Mouse (Mus musculus) forebrain, embryonic 14.5 days (tissue): ENCODE measurements around the gene Usmg5. TPM values are rescaled to one million over a fixed set of nuclear protein-coding genes. Genes with fewer than 3 reads are reported as not detected.
"Not testable (repeated sequence)": the region's sequence is repeated elsewhere in the genome, so short reads cannot be mapped to it uniquely, and the experiment has no call there.

Experiments
- ATAC-seq: fragments of 200-750 bp; cut with Nextera tagmentation; 2 replicates; pipeline ENCODE4 v1.8.0; 2017; ENCODE audit warnings: mild to moderate bottlenecking, moderate library complexity
- DNase-seq: peaks from one replicate; pipeline ENCODE4 v3.0.0-alpha.2; 2015; ENCODE audit warnings: low spot score
- H3K27ac ChIP-seq: fragments of 300-500 bp; sonication (generic); 2 replicates; pipeline ENCODE4 v1.5.1; 2014; ENCODE audit warnings: low read depth, mild to moderate bottlenecking, control low read depth, low read length, moderate library complexity
- H3K27me3 ChIP-seq: fragments of 300-500 bp; sonication (generic); replicated peaks from 2 replicates; pipeline ENCODE4 v1.6.1; 2014; ENCODE audit warnings: low read length, control low read depth, mixed read lengths; ENCODE audit not compliant: control insufficient read depth, insufficient read depth
- H3K36me3 ChIP-seq: fragments of 300-500 bp; sonication (generic); 2 replicates; pipeline ENCODE4 v1.6.1; 2014; ENCODE audit warnings: low read length, control low read depth; ENCODE audit not compliant: control insufficient read depth, insufficient read depth
- H3K4me1 ChIP-seq: fragments of 300-500 bp; sonication (generic); 2 replicates; pipeline ENCODE4 v1.6.1; 2014; ENCODE audit warnings: antibody characterized with exemption, low read length, control low read depth; ENCODE audit not compliant: control insufficient read depth, insufficient read depth
- H3K4me2 ChIP-seq: fragments of 300-500 bp; sonication (generic); 2 replicates; pipeline ENCODE4 v1.6.1; 2014; ENCODE audit warnings: mild to moderate bottlenecking, control low read depth, low read length
- H3K4me3 ChIP-seq: fragments of 300-500 bp; sonication (generic); 2 replicates; pipeline ENCODE4 v1.5.1; 2014; ENCODE audit warnings: low read depth, low read length, control low read depth
- H3K9ac ChIP-seq: fragments of 300-500 bp; sonication (generic); 2 replicates; pipeline ENCODE4 v1.6.1; 2014; ENCODE audit warnings: mild to moderate bottlenecking, low read length, control low read depth, moderate library complexity
- H3K9me3 ChIP-seq: fragments of 300-500 bp; sonication (generic); replicated peaks from 2 replicates; pipeline ENCODE4 v1.6.1; 2016; ENCODE audit warnings: low read length, control low read depth, mixed read lengths; ENCODE audit not compliant: control insufficient read depth
- WGBS: fragments of 180-500 bp; shearing (Covaris S2); extraction: QIAGEN DNeasy Blood & Tissue Kit; methylation state at CpG from one replicate; pipeline ENCODE4 v1.1.7; 2014; 5-methylcytosine and 5-hydroxymethylcytosine counted together
- polyA plus RNA-seq: library from polyadenylated mRNA; unstranded; fragments of >200 nt; fragmentation: Nextera tagmentation; extraction: Ambion mirVana; gene quantifications from 2 replicates; pipeline ENCODE4 v1.2.1, GENCODE M21; 2014

Gene Usmg5
- 1,398 and 1,484 TPM in 2 replicates for polyA plus RNA-seq

DNA sequence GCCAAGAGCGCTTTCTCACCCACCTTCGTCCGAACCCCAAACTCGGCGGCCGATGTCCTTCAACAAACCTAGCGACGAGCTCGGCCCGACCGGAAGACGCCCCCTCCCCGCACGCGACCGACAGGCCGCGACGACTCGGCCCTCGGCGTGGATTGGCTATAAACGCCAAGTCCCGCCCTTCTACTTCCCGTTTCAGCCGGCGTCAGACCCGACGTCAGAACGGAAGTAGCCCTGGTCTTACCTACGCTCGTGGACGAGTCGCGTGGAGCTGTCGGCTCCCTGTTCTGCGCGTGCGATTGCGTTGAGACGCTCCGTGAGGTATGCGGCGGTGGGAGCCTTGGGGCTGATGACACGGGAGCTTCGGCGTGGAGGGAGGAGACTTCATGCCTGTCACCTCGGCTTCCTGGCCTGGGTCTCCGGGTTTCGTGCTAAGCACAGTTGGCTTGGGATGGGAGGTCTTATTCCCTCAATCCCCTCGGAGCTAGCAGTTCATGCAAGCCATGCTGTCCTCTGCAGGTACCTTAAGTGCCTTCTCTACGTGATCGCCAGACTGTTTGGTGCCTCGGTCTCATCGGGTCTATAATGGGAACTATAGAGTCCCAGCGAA is at the start of gene Usmg5, which contains the start of gene Pdcd11:
Gene Usmg5, minus strand, starts transcription at position 98 of the 607 bp plus-strand sequence.
Gene Pdcd11, plus strand, starts transcription at position 219 of the 607 bp plus-strand sequence.
- ATAC-seq (peak; percentile 100), DNase-seq (peak; percentile 98)
- H3K27me3 ChIP-seq = no peaks in the 10 kb centered on the region
- under 1% methylated on average over 56 of the region's 56 CpGs for WGBS
- H3K4me2 ChIP-seq = peak within 1 kb of the TSS; percentile 80
- H3K9me3 ChIP-seq = no peaks in the 10 kb centered on the region
- H3K9ac ChIP-seq = peak within 1 kb of the TSS; percentile 83
- peak within 1 kb of the TSS; percentile 63 for H3K27ac ChIP-seq
- H3K4me1 ChIP-seq = peaks cover 13% of the 10 kb centered on the region
- H3K4me3 ChIP-seq = peak within 1 kb of the TSS; percentile 75
- peaks cover 35% of the 10 kb centered on the region for H3K36me3 ChIP-seq

DNA sequence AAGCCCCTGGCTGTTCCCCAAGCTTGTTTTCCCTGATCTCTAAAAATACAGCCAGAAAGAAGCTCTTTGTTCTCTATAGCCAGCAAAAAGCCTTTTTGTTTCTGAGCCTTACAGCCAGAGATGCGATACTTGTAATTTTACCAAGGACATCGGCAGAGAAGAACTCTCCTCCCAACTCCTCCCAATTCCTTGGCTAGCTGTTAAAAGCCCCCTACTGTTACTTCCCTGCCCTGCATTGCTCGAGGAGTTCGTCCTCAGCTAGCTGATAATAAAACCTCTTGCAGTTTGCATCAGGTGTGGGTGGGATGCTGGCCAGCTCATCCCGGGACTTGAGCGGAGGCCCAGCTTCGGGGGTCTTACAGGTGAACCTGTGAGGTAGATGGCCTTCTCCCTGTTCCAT is 49.2 kb upstream of the Usmg5 start:
- 40% methylated on average over 7 of the region's 7 CpGs for WGBS
- not testable (repeated sequence) for ATAC-seq

DNA sequence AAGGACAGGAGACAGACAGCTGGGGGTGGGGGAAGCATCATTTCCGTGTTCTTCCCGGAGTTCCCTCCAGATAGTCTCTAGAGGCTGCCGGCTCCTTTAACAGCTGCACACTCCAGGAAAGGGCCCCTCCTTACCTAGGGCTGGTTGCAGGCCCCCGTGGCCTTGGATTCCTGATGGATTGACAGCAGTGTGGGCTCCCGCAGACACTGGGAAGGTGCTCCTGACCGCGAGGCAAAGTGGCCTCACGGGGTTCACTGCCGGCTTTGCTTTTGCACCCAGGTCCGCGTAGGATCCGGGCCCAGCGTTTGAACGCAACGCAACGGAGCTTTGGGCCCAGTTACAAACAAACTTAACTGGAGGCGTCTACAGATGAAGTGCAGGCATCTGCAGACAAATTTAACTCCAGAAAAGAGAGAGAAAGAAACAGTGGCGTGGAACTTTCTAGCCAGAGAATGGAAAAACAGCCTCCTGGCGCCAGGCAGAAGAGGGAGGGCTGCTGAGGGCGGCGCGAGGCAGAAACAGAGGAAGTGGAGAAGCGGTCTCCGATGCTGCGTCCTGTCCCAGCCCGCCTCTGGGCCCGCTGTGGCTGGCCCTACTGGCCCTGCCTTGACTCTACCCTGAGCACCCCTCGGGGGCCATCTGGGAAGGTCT is 47.4 kb upstream of the Usmg5 start, which contains the start of gene Calhm2:
Gene Calhm2, minus strand, starts transcription at position 524 of the 651 bp plus-strand sequence.
- no peaks in the 10 kb centered on the region for H3K9me3 ChIP-seq
- peaks cover 4% of the 10 kb centered on the region; the same call in 1 of the 2 replicates for H3K36me3 ChIP-seq
- peaks cover 11% of the 10 kb centered on the region for H3K4me1 ChIP-seq
- DNase-seq (peak; percentile 7), ATAC-seq (peak; percentile 61)
- 10% methylated on average over 28 of the region's 28 CpGs for WGBS
- no peak within 1 kb of the TSS for H3K27ac ChIP-seq
- peak within 1 kb of the TSS; percentile 45 for H3K9ac ChIP-seq
- peak within 1 kb of the TSS; percentile 36 for H3K4me2 ChIP-seq
- 0 out of 2 replicates have a peak within 1 kb of the TSS, but pooled peaks have one; percentile 4 for H3K4me3 ChIP-seq
- H3K27me3 ChIP-seq = no peaks in the 10 kb centered on the region

More for the DNA sequence above, 49.2 kb upstream of the Usmg5 start:
- H3K36me3 ChIP-seq, DNase-seq, H3K9me3 ChIP-seq, H3K4me3 ChIP-seq, H3K9ac ChIP-seq, H3K27me3 ChIP-seq, H3K27ac ChIP-seq, H3K4me2 ChIP-seq: not testable (repeated sequence)
- H3K4me1 ChIP-seq = peaks cover 11% of the 10 kb centered on the region

DNA sequence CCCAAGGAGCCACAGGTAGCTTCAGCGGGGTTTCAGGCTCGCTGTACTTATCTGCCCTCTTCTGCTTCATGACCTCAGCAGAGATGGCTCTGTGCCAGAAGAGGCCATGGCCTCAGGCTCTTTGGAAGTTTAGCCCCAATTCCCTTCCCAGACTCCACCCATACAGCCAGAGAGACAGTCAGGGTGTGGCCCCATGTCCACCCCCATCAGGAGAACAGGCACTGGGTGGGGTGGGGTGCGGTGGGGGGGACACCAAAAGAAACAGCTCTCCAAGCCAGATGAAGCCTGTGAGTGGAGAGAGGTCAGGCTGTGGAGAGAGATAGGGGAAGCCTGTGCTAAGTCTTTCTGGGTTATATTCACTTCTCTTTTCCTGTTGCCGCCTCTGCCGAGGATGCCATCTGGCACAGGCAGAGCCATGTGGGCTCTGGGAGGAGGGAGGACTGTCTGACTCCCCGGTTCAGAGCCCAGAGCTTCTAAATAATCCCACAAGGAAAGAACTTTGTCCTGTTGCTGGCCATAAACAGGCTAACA is 46.7 kb upstream of the Usmg5 start:
- H3K4me3 ChIP-seq = no peak overlapping the region
- peak; percentile 51 for DNase-seq

DNA sequence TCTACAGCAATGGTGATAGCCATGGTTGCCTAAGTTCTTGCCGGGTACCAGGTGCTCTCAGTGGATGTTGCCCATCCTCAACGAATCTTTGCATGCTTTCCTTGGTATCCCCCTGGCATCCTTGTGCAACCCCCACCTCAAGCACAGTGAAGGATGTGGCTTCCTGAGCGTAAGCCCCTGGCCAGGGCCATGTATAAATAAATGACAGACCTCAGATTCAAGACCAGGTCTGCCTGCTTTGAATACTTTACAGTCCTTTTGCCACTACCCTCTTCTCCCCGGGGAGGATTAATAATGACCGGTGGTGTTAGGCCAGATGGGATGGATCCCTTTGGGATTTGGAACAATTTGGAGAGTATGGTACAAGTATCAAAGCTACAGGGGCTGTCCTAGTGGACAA is 45.7 kb upstream of the Usmg5 start:
- H3K9ac ChIP-seq = no peak overlapping the region
- H3K27me3 ChIP-seq = no peaks in the 10 kb centered on the region
- peaks cover 21% of the 10 kb centered on the region for H3K36me3 ChIP-seq
- H3K4me2 ChIP-seq = no peak overlapping the region
- H3K9me3 ChIP-seq = no peaks in the 10 kb centered on the region
- H3K4me3 ChIP-seq = no peak overlapping the region
- H3K4me1 ChIP-seq = peaks cover 11% of the 10 kb centered on the region
- no peak for DNase-seq
- no peak for ATAC-seq
- WGBS = 90% methylated on average over 5 of the region's 5 CpGs
- H3K27ac ChIP-seq = no peak overlapping the region

More for the DNA sequence above, 46.7 kb upstream of the Usmg5 start:
- Histone ChIP-seq H3K4me1 (peaks cover 11% of the 10 kb centered on the region), H3K9me3 (no peaks in the 10 kb centered on the region), H3K27ac (no peak overlapping the region), H3K36me3 (peaks cover 12% of the 10 kb centered on the region), H3K4me2 (peak overlapping the region; percentile 36; the same call in 1 of the 2 replicates), H3K27me3 (no peaks in the 10 kb centered on the region), H3K9ac (0 out of 2 replicates have a peak overlapping the region, but pooled peaks have one; percentile 45)
- ATAC-seq = peak; percentile 71; the same call in 1 of the 2 replicates
- 59% methylated on average over 6 of the region's 6 CpGs for WGBS

DNA sequence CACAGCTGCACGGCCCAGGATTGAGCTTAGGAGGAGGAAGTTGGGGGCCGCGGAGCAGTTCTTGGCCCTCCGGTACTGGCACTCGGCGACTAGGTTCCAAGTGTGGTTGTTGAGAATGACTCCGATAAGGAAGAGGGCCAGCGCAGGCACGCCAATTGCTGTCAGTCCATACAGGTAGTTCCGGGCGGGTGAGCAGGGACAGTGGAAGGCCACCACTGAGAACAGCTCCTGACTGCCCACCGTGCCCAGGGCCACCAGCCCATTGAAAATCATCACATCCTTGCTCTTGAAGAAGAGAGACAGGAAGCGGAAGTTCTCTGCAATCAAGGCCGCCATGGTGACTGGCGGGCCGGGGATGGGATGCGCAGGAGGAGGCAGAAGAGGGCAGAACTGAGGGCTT is 45.1 kb upstream of the Usmg5 start:
- Histone ChIP-seq H3K36me3 (peaks cover 27% of the 10 kb centered on the region), H3K9me3 (no peaks in the 10 kb centered on the region), H3K9ac (no peak overlapping the region), H3K27me3 (no peaks in the 10 kb centered on the region), H3K4me2 (no peak overlapping the region), H3K4me1 (peaks cover 11% of the 10 kb centered on the region), H3K27ac (no peak overlapping the region), H3K4me3 (no peak overlapping the region)
- WGBS = 93% methylated on average over 17 of the region's 17 CpGs
- no peak for DNase-seq
- ATAC-seq = no peak

DNA sequence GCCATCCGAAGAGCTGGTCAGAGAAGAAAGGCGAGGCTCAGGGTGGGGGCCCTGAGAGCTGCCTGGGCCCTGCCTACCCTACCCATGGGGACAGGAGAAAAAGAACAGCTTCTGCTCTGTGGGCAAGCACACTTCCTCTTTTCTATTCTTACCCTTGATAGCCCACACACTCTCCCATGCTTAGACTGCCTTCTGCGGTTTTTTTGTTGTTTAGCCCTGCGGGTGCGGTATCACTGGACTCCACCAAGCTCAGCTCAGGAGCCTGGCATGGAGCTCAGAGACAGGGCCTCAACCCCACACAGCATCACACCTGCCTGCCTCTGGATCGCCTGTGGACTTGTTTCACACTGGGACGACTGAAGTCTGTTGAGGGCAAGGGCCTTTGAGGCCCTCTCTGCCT is 42.7 kb upstream of the Usmg5 start:
- Histone ChIP-seq H3K4me3 (no peak overlapping the region), H3K4me2 (no peak overlapping the region), H3K9me3 (no peaks in the 10 kb centered on the region), H3K9ac (no peak overlapping the region), H3K4me1 (peaks cover 9% of the 10 kb centered on the region), H3K27ac (no peak overlapping the region), H3K27me3 (no peaks in the 10 kb centered on the region), H3K36me3 (peaks cover 51% of the 10 kb centered on the region)
- WGBS = 89% methylated on average over 7 of the region's 7 CpGs
- DNase-seq (no peak), ATAC-seq (no peak)

DNA sequence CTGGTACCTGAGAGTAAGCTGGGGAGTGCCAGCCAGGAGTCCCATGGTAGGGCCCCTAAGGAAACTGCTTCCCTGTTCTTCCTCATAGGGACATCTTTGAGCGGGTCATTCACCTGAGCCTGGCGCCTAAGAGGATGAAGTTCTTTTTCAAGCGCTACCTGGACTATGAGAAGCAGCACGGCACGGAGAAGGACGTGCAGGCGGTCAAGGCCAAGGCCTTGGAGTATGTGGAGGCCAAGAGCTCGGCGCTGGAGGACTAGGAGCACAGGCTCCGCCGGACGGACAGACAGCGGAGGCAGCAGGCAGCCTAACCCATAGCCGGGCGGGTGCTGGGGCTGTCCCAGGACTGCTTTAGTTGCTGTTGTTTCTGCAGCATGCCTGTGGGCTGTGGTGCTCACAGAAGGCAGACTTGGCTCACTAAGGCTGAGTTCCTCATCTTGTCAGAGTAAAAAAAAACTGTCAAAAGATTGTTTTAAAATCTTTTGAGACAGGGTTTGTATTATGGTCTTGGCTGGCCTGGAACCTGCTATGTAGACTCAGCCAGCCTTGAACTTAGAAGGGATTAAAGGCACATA is 40.2 kb upstream of the Usmg5 start:
- Histone ChIP-seq H3K9ac (no peak overlapping the region), H3K4me1 (no peaks in the 10 kb centered on the region), H3K4me3 (no peak overlapping the region), H3K27ac (no peak overlapping the region), H3K9me3 (no peaks in the 10 kb centered on the region), H3K27me3 (no peaks in the 10 kb centered on the region), H3K4me2 (no peak overlapping the region), H3K36me3 (peaks cover 74% of the 10 kb centered on the region)
- ATAC-seq (no peak), DNase-seq (no peak)
- 96% methylated on average over 15 of the region's 15 CpGs for WGBS
